8 mouse cellular contexts compared by ENCODE assay signal in genomic region chr1:106407963-106408440, GRCm38 (mm10).
DNase-seq lines count a peak whose midpoint lies in the region; ATAC-seq and TF ChIP-seq lines count a peak whose summit lies in the region.

No protein-coding gene starts in this region.

- no peaks in the 10 kb centered on the region for H3K27me3 ChIP-seq in stomach, postnatal 0 days (ENCODE audit: control insufficient read depth, insufficient read depth, low read length)
- no peaks in the 10 kb centered on the region for H3K27me3 ChIP-seq in forebrain, embryonic 10.5 days (ENCODE audit: poor library complexity, severe bottlenecking)

- no peak overlapping the region for H3K4me3 ChIP-seq in stomach, postnatal 0 days (ENCODE audit: low read depth, low read length)
- no peak overlapping the region for H3K4me3 ChIP-seq in forebrain, embryonic 10.5 days

- 39% methylated on average over 7 of the region's 7 CpGs for WGBS in stomach, postnatal 0 days
- WGBS in forebrain, embryonic 10.5 days: 74% methylated on average over 7 of the region's 7 CpGs

- ATAC-seq in stomach, postnatal 0 days (ENCODE audit: low FRiP score, low TSS enrichment): peak; percentile 67

- TF ChIP-seq EP300 in stomach, postnatal 0 days (optimal IDR thresholded peaks at IDR 0.05): no peak

- H3K4me2 ChIP-seq in stomach, postnatal 0 days (replicated peaks; ENCODE audit: low read depth): no peak overlapping the region

- no peak overlapping the region for H3K27ac ChIP-seq in stomach, postnatal 0 days (replicated peaks)
- H3K27ac ChIP-seq in forebrain, embryonic 10.5 days: no peak overlapping the region

- no peaks in the 10 kb centered on the region for H3K36me3 ChIP-seq in stomach, postnatal 0 days (ENCODE audit: control insufficient read depth, insufficient read depth, low read length)
- no peaks in the 10 kb centered on the region for H3K36me3 ChIP-seq in forebrain, embryonic 10.5 days (replicated peaks)

- no peak overlapping the region for H3K9ac ChIP-seq in stomach, postnatal 0 days (ENCODE audit: low read length)

- no peak for TF ChIP-seq CTCF in stomach, postnatal 0 days (IDR thresholded peaks at IDR 0.05; ENCODE audit: low read depth)

- no peaks in the 10 kb centered on the region for H3K9me3 ChIP-seq in stomach, postnatal 0 days (ENCODE audit: control insufficient read depth, low read length)
- H3K9me3 ChIP-seq in forebrain, embryonic 10.5 days: no peaks in the 10 kb centered on the region

- no peaks in the 10 kb centered on the region for H3K4me1 ChIP-seq in stomach, postnatal 0 days (replicated peaks; ENCODE audit: control insufficient read depth, insufficient read depth)
- peaks cover 4% of the 10 kb centered on the region for H3K4me1 ChIP-seq in forebrain, embryonic 10.5 days

- peak; percentile 73 for DNase-seq in urinary bladder, postnatal 14 days (ENCODE audit: low spot score)
- DNase-seq in urinary bladder, postnatal 4 days (ENCODE audit: low spot score in 2 of 2): no peak
- DNase-seq in heart, adult 8-10 months (ENCODE audit: low spot score): peak; percentile 62
- peak; percentile 61 to 68 for DNase-seq in kidney, postnatal 36 days
- DNase-seq in stomach, postnatal 0 days (ENCODE audit: low spot score): no peak
- no peak for DNase-seq in retina, embryonic 14.5 days (ENCODE audit: low spot score)
- DNase-seq in forebrain, embryonic 10.5 days (ENCODE audit: extremely low spot score, low spot score): no peak
- no peak for DNase-seq in layer of hippocampus, adult 18-20 months (ENCODE audit: low spot score in 2 of 2)

Comparison
In these comparisons a context has a peak if more than half of its experiments do, and no peak if none do; other contexts are left out.
1. DNase-seq: peak in urinary bladder, postnatal 14 days (single experiment), heart, adult 8-10 months (single experiment) and kidney, postnatal 36 days (2 of 2); none in urinary bladder, postnatal 4 days (0 of 2), stomach, postnatal 0 days (single experiment), retina, embryonic 14.5 days (single experiment), forebrain, embryonic 10.5 days (single experiment) and layer of hippocampus, adult 18-20 months (0 of 2).